Mouse (Mus musculus): Measurements from ENCODE around the gene Fcrla. TPM values are rescaled to one million over a fixed set of nuclear protein-coding genes. Genes with fewer than 3 reads are reported as not detected.
"Not testable (repeated sequence)": the region's sequence is repeated elsewhere in the genome, so short reads cannot be mapped to it uniquely, and the experiment has no call there.

The Fcrla gene
- polyA plus RNA-seq (2012; fragmentation: generic; extraction: Trizol), result not detected
- long read RNA-seq, experiment 1, result 0 reads
- long read RNA-seq, experiment 2, result 0 reads

DNA sequence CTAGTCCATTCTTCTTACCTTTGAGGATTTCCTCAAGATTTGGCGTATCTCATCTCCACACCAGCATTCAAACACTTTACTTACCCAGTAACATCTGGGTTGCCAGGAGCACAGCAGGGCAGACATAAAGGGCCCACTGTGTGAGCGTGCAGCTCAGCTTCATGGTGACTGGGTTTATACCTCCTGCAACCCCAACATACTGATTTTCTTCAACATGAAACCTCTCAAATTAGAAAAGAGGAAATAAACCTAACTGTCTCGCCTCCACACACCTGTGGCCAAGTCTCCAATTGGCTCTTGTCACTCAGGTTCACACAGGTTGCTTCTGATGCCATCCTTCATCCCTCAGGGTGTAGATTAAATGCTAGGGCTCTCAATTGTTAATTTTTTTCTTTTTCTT is at the start of gene Fcrla:
TSS of gene Fcrla (minus strand) at position 206 of the 400 bp plus-strand sequence.
- H3K79me2 ChIP-seq (ENCODE audit: control insufficient read depth, insufficient read depth), result no peaks in the 10 kb centered on the region
- H3K27me3 ChIP-seq (ENCODE audit: control insufficient read depth, insufficient read depth, insufficient read length), result no peaks in the 10 kb centered on the region
- H3K4me3 ChIP-seq (ENCODE audit: insufficient read depth, poor library complexity, severe bottlenecking), result no peak within 1 kb of the TSS
- H3K36me3 ChIP-seq (ENCODE audit: control insufficient read depth, insufficient read depth), result no peaks in the 10 kb centered on the region
- H3K79me3 ChIP-seq (ENCODE audit: low read depth), result no peaks in the 10 kb centered on the region
- TF ChIP-seq MYOD1 (IDR thresholded peaks at IDR 0.05; ENCODE audit: control insufficient read depth, insufficient read length, low read depth), result no peak
- no peak for TF ChIP-seq MAX (IDR thresholded peaks at IDR 0.05)
- no peak for TF ChIP-seq USF1 (IDR thresholded peaks at IDR 0.05; ENCODE audit: low read depth)
- no peak for TF ChIP-seq FOSL1 (IDR thresholded peaks at IDR 0.05; ENCODE audit: insufficient read depth, low read length, poor library complexity, severe bottlenecking)
- TF ChIP-seq MYOG (IDR thresholded peaks at IDR 0.05; ENCODE audit: control insufficient read depth, extremely low read depth, insufficient read length), result no peak
- TF ChIP-seq CTCF (IDR thresholded peaks at IDR 0.05; ENCODE audit: control insufficient read depth, insufficient read depth, insufficient read length), result no peak
- TF ChIP-seq CEBPB (IDR thresholded peaks at IDR 0.05; ENCODE audit: low read depth), result no peak
- no peak within 1 kb of the TSS for H3ac ChIP-seq (ENCODE audit: control insufficient read depth, insufficient read length, low read depth)

DNA sequence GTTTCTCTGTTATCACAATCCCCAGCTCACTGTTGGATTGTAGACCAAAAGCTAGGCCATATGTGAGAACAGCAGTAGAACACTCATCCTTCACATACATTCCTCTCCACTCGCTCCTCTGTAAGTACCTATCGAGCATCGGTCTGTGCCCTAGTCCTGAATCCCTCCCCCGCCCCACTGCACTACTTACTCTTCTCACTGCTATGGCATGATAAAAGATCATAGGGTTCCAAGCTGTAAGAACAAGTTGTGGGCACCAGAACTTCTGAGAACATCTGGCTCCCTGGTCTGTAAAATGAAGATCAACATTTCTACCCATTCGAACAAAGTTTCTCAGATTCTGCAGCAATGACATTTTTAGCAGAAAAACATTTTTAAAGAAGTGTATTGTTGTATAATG is 49.1 kb upstream of the Fcrla start, which contains the start of gene Fcgr2b:
TSS of gene Fcgr2b (minus strand) at position 101 of the 400 bp plus-strand sequence.
- H3ac ChIP-seq (ENCODE audit: control insufficient read depth, insufficient read length, low read depth), result no peak within 1 kb of the TSS
- no peak for TF ChIP-seq MYOD1 (IDR thresholded peaks at IDR 0.05; ENCODE audit: control insufficient read depth, insufficient read length, low read depth)
- no peak for TF ChIP-seq MAX (IDR thresholded peaks at IDR 0.05)
- no peak for TF ChIP-seq FOSL1 (IDR thresholded peaks at IDR 0.05; ENCODE audit: insufficient read depth, low read length, poor library complexity, severe bottlenecking)
- no peak for TF ChIP-seq CEBPB (IDR thresholded peaks at IDR 0.05; ENCODE audit: low read depth)
- no peak for TF ChIP-seq USF1 (IDR thresholded peaks at IDR 0.05; ENCODE audit: low read depth)
- TF ChIP-seq MYOG (IDR thresholded peaks at IDR 0.05; ENCODE audit: control insufficient read depth, extremely low read depth, insufficient read length), result no peak
- TF ChIP-seq CTCF (IDR thresholded peaks at IDR 0.05; ENCODE audit: control insufficient read depth, insufficient read depth, insufficient read length), result no peak

DNA sequence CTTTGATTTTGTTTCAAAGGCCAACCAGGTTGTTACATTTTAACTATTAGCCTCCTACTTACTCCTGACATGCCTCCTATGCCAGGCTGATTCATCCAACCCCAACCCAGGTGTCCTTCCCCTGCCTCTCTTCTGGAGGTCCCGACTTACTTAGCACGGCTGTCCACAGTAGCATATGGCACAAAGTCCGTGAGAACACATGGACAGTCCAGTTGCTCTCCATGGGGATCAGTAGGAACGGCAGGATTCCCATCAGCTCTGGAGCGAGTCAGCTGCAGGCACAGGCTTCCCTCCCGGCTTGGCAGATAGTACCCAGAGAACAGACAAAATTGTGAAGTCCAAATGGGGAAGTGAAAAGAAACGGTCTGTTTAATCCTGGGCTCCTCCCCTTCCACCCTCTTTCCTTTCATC is 48.4 kb upstream of the Fcrla start:
- Histone ChIP-seq H3K4me3 (ENCODE audit: insufficient read depth, poor library complexity, severe bottlenecking) (no peak overlapping the region), H3K36me3 (ENCODE audit: control insufficient read depth, insufficient read depth) (no peaks in the 10 kb centered on the region), H3K79me3 (ENCODE audit: low read depth) (no peaks in the 10 kb centered on the region), H3K27me3 (ENCODE audit: control insufficient read depth, insufficient read depth, insufficient read length) (no peaks in the 10 kb centered on the region), H3ac (ENCODE audit: control insufficient read depth, insufficient read length, low read depth) (no peak overlapping the region), H3K79me2 (ENCODE audit: control insufficient read depth, insufficient read depth) (no peaks in the 10 kb centered on the region)
- TF ChIP-seq CTCF (IDR thresholded peaks at IDR 0.05; ENCODE audit: control insufficient read depth, insufficient read depth, insufficient read length) (no peak), CEBPB (IDR thresholded peaks at IDR 0.05; ENCODE audit: low read depth) (no peak), MYOD1 (IDR thresholded peaks at IDR 0.05; ENCODE audit: control insufficient read depth, insufficient read length, low read depth) (no peak), MAX (IDR thresholded peaks at IDR 0.05) (no peak), MYOG (IDR thresholded peaks at IDR 0.05; ENCODE audit: control insufficient read depth, extremely low read depth, insufficient read length) (no peak), USF1 (IDR thresholded peaks at IDR 0.05; ENCODE audit: low read depth) (no peak), FOSL1 (IDR thresholded peaks at IDR 0.05; ENCODE audit: insufficient read depth, low read length, poor library complexity, severe bottlenecking) (no peak)

More for the DNA sequence above, 49.1 kb upstream of the Fcrla start, which contains the start of gene Fcgr2b:
- no peaks in the 10 kb centered on the region for H3K79me3 ChIP-seq (ENCODE audit: low read depth)
- no peaks in the 10 kb centered on the region for H3K36me3 ChIP-seq (ENCODE audit: control insufficient read depth, insufficient read depth)
- no peaks in the 10 kb centered on the region for H3K79me2 ChIP-seq (ENCODE audit: control insufficient read depth, insufficient read depth)
- no peak within 1 kb of the TSS for H3K4me3 ChIP-seq (ENCODE audit: insufficient read depth, poor library complexity, severe bottlenecking)
- H3K27me3 ChIP-seq (ENCODE audit: control insufficient read depth, insufficient read depth, insufficient read length), result no peaks in the 10 kb centered on the region

DNA sequence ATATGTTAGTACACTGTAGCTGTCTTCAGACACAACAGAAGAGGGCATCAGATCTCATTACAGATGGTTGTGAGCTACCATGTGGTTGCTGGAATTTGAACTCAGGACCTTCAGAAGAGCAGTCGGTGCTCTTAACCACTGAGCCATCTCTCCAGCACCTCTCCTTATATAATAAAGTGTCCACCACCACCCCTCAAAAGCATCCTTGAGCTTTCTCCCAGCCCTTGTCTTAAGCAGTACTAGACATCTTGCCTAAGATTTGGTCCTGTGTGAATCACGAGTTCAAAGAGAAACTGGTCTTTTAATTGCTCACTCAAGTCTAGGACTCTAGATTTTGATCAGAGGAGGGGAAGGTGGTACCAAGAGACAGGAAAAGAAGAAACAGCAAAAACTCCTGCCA is 48.0 kb upstream of the Fcrla start:
- not testable (repeated sequence) for H3K79me2 ChIP-seq (ENCODE audit: control insufficient read depth, insufficient read depth); H3K4me3 ChIP-seq (ENCODE audit: insufficient read depth, poor library complexity, severe bottlenecking); H3K27me3 ChIP-seq (ENCODE audit: control insufficient read depth, insufficient read depth, insufficient read length); H3ac ChIP-seq (ENCODE audit: control insufficient read depth, insufficient read length, low read depth); H3K36me3 ChIP-seq (ENCODE audit: control insufficient read depth, insufficient read depth); H3K79me3 ChIP-seq (ENCODE audit: low read depth)

DNA sequence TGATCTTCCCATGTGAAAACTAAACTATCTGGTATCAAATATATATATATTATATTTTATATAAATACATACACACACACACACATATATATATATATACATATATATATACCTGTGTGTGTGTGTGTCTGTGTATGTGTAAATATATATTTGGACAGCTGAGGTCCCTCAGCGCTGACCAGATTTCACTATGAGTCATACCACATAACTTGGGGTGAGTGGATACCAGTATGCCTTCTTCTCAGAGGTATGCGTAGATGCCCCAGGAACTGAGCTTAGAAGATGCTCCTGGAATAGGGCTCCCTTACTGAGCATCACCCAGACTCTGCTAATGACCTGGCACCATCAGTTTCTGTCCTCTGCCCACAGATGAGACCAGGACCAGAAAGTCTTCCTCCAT is 47.4 kb upstream of the Fcrla start:
- no peak for TF ChIP-seq USF1 (IDR thresholded peaks at IDR 0.05; ENCODE audit: low read depth)
- H3K4me3 ChIP-seq (ENCODE audit: insufficient read depth, poor library complexity, severe bottlenecking), result no peak overlapping the region
- no peaks in the 10 kb centered on the region for H3K79me3 ChIP-seq (ENCODE audit: low read depth)
- no peak overlapping the region for H3ac ChIP-seq (ENCODE audit: control insufficient read depth, insufficient read length, low read depth)
- no peaks in the 10 kb centered on the region for H3K27me3 ChIP-seq (ENCODE audit: control insufficient read depth, insufficient read depth, insufficient read length)
- no peaks in the 10 kb centered on the region for H3K36me3 ChIP-seq (ENCODE audit: control insufficient read depth, insufficient read depth)
- H3K79me2 ChIP-seq (ENCODE audit: control insufficient read depth, insufficient read depth), result no peaks in the 10 kb centered on the region

DNA sequence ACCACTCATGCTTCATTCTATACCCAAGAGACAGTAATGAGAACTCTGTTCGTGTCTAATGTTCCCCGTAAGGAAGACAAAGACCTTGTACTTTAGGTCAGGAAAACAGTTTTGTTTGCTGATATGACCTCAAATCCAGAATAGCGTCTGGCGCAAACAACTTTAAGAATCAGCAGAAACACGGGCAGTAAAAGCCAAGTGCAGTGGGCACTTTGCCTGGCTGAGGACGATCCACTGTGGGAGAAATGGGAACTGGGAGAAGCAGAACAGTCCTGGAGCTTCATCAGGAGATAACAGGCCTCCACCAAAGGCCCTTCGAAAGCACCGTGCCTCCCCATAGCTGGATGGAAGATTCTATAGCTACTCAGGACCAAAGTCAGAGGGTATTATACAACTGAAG is 46.8 kb upstream of the Fcrla start:
- Histone ChIP-seq H3K79me3 (ENCODE audit: low read depth) (no peaks in the 10 kb centered on the region), H3K79me2 (ENCODE audit: control insufficient read depth, insufficient read depth) (no peaks in the 10 kb centered on the region), H3K4me3 (ENCODE audit: insufficient read depth, poor library complexity, severe bottlenecking) (no peak overlapping the region), H3K36me3 (ENCODE audit: control insufficient read depth, insufficient read depth) (no peaks in the 10 kb centered on the region), H3K27me3 (ENCODE audit: control insufficient read depth, insufficient read depth, insufficient read length) (no peaks in the 10 kb centered on the region), H3ac (ENCODE audit: control insufficient read depth, insufficient read length, low read depth) (no peak overlapping the region)
- TF ChIP-seq MAX (IDR thresholded peaks at IDR 0.05), result no peak
- TF ChIP-seq MYOG (IDR thresholded peaks at IDR 0.05; ENCODE audit: control insufficient read depth, extremely low read depth, insufficient read length), result no peak
- TF ChIP-seq MYOD1 (IDR thresholded peaks at IDR 0.05; ENCODE audit: control insufficient read depth, insufficient read length, low read depth), result no peak
- TF ChIP-seq FOSL1 (IDR thresholded peaks at IDR 0.05; ENCODE audit: insufficient read depth, low read length, poor library complexity, severe bottlenecking), result no peak
- no peak for TF ChIP-seq USF1 (IDR thresholded peaks at IDR 0.05; ENCODE audit: low read depth)
- TF ChIP-seq CTCF (IDR thresholded peaks at IDR 0.05; ENCODE audit: control insufficient read depth, insufficient read depth, insufficient read length), result no peak
- TF ChIP-seq CEBPB (IDR thresholded peaks at IDR 0.05; ENCODE audit: low read depth), result no peak
